Mouse (Mus musculus) cerebellum, postnatal 10 days (tissue): ENCODE measurements around the gene Nab2.
"Not testable (repeated sequence)": the region's sequence is repeated elsewhere in the genome, so short reads cannot be mapped to it uniquely, and the experiment has no call there.

Source experiments
- DNase-seq, 2 experiments: peaks; one replicate each; pipeline ENCODE4 v3.0.0; 2021; ENCODE audit warnings: mixed read lengths in 2 of 2

Nab2 gene

DNA sequence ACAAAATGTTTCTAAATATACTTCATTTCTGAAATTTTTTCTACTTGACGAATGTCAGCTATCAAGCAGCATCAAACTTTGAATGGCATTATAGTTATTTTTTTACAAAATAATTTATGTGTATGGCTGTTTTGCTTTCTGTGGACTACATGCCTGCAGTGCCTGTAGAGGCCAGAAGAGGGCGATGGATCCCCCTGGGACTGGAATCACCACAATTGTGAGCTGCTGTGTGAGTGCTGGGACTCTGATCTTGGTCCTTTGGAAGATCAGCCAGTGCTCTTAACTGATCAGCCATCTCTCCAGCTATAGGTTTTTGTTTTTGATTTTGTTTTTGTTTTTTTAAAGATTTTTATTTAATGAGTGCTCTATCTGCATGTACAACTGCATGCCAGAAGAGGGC is 2.9 kb upstream of the Nab2 start:
- DNase-seq, result peak; percentile 42 to 57

DNA sequence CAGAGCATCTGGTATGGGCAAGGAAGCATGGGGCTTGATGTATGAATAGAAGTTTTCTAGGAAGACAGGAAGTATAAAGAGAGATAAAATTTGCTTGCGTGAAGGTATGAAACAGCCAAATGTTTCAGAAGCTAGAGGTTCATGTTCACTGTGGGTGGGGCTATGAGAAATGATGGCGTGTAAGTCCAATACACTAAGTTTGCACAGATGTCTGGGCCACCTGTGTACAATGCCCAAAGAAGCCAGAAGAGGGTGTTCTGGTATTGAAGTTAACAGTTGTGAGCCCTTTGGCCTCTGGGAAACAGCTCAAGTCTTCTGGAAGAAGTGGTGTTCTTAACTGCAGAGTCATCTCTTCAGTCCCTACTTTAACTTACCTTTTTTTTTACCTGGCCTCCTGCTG is 1.8 kb upstream of the Nab2 start:
- DNase-seq, result no peak

DNA sequence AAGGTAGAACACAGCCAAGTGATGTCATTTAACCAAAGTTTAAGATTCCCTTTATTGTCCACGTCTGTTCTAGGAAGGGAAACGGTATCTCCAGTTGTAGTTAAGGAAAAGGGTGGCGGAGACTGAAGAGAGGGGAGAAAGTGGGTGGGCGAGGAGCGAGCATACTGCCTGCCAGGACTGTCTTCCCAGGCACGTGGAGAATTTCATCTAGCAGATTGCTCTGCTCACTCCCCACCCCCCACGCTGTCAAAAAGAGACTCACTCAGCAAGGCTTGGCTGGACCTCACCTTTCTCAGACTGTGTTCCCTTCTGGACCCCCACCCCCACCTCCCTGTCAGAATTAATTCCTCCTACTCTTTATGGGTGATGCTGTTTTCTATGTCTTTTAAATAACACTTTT is 802 bp upstream of the Nab2 start:
- DNase-seq, result peak; percentile 72 to 77

DNA sequence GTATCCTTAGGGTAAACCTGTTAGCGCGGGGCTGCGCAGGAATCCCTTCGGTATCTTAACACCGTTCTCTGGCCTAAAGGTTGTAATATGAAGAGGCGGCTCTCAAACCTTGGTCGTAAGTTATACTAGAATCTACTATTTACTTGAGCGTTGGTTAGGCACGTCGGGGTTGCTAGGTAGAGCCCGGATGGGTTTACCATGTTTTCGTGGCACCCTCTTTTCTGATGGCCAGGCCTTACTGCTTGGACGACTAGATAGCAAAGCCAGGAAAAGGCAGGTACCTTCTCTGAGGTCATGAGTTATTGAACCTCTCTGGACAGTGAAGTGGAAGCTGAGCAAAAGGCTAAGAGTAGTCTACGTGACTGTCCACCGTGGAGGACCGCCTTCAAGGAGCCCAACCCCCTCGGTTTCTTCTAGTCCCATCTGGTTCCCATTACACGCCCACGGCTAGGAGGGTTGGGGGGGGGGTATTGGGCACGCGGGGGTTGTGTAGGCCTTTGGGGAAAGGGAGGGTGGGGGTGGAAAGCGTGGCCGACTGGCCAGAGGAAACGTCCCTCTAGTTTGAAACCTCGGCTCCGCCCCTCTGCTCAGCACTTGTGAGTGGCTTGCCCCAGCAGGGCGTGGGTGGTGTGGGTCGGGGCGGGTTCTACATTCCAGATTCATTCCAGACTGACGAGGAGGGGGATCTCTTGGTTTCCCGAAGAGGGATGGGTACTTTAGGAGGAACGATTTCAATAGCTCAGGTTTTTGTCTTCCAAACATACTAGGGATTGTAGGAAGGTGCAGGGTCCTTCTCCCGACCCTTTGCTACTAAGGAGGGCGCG is 887 bp downstream of the Nab2 start:
- DNase-seq, result peak; percentile 62

DNA sequence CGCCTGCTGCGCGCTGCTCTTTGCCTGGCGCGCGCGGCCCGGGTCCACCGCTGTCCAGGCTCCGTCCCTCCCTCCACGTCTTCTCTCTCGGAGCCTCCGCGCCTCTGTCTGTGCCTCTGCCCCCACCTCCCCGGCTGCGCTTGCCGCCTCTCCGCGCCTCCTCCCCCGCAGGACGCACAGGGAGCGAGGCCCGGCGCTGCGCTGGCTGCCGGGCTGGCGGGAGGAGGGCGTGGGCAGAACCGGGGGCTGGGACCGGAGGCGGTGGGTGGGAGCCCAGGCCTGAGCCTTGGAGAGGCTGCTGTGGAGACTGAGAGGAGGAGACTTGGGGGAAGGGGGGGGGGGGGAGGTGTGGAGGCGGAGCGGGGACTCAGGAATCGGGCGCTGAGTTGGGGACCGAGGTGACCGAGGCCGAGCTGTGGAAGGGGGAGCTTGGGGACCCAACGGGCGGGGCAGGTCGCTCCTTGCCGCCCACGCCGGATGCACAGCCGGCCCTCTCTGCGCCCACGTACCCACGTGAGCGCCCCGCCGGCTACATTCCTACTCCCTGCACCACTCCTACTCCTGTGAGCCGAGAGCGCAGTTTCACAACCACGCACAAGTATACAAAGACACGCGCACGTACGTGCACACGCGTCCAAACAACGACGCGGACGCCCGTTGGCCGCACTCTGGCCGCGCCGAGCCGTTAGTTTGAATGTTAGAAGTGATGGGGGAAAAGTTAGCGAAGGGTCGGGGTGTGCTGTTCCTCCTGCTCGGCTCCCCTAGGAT is 1.7 kb downstream of the Nab2 start, which contains the start of gene Nemp1:
Gene Nemp1, plus strand, starts transcription at position 401 of the 768 bp plus-strand sequence.
- DNase-seq, result peak; percentile 64 to 70

DNA sequence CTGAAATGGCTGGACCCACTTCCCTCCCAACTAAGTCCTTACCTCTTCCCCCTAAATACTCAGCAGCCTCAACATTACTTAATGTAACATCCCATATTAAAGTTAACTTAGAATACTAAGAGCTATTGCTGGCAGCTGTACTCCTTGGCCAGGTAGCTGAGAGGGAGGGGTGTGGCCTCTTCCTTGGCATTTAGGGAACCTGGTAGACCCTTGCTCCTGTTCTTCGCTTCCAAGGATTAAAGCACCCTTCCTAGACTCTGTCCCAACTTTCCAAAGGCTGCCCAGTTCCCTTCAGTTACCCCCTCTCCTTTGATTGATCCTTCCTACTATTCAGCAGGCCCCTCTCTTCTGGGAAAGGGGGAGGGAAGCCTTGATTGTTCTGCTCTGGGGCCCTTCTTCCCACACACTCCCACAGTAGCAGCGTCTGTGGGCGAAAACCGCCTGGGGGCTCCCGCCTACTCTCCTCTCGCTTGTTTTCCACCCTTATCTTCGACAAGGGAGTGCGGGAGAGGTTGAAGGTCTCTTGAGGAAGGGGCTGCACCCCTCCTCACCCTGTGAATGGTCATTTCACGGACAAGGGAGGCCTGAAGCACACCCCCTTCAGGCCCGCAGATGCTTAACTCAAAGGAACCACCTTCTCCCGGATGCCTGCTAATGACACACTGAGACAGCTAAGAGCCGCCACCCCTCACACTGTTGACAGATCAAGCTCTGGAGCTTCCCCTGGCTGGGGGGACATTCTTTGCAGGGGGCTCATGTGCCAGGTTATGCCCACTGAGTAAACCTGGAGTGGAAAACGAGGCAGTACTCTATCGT is 2.8 kb downstream of the Nab2 start:
- no peak for DNase-seq

DNA sequence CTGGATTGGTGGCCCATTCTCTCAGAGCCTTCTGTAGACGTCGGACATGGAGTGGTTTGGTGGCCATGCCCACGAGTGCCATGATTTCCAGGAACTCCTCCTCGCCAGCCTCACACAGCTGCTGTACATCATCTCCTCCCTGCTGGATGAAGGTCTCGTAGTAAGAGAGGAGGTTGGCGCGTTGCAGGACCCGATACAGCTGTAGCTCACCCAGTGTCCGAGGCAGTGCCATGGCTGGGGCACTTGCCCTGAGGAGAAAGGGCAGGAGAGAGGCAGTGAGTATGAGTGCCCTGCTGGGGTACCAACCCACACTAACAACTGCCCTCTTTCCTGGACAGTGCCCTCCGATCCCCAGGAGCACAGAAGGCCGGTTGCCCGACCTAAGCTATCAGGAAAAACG is 3.5 kb downstream of the Nab2 start:
- DNase-seq, result no peak

DNA sequence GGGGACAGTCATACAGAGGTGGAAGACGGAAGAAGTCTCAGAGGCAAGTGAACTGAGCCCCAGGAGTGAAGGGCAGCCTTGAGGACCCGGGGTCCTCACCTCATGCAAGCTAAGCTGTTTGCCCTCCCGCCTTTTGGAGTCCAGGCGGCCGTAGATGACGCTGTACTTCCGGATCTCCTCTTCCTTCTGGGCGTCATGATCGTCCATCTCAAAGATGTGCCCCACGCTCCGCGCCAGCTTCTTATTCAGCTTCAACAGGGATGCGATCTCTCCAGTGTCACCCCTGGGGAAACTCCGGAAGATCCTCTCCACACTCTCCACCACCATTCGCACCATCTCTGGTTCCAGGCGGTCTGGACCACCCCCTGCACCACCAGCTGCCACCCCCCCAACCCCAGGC is 4.2 kb downstream of the Nab2 start:
- no peak for DNase-seq

DNA sequence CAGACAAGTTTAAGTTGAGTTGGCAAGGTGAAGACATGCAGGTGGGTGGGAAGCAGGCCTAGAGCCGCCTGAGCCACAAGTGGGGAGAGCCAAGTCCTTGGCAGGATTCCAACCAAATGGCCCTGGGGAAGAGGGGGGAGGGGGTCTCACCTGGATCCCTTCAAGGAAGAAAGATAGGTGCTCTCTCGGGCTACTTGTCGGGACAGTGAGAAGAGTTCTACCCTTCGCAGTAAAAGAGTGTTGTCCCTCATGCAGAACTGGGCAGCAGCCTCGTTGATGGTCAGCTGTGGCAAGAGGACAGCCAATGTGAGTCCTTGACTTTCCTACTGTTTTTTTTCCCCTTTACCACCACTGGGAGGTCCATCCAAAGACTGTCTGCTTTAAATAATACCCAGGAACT is 4.8 kb downstream of the Nab2 start:
- DNase-seq, result no peak

DNA sequence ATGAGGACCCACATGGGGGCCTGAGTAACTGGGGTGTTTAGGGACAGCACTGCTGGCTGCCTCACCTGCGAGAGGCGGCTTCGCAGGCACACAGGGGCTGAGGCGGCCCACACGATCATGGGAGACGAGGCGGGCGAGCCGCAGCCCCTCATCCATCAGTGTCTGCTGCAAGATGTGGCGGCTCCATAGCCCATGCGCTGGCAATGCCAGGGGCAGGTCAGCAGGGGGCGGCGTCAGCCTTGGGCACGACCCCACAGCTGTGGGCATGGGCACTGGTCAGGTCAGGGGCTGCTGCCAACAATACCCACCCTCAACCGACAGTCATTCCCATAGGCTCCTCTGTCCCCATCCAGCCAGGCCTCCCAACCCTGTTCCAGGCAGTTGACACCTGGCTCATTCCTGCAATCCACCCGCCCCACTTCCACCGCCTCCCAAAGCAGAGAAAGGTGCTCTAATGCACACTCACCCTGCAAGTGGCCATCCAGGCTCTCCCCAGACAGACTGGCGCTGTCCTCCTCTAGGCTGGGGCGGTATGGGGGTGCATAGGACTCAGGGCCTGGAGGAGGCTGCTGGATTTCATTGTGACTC is 5.6 kb downstream of the Nab2 start:
- DNase-seq, result peak; percentile 60 to 69

DNA sequence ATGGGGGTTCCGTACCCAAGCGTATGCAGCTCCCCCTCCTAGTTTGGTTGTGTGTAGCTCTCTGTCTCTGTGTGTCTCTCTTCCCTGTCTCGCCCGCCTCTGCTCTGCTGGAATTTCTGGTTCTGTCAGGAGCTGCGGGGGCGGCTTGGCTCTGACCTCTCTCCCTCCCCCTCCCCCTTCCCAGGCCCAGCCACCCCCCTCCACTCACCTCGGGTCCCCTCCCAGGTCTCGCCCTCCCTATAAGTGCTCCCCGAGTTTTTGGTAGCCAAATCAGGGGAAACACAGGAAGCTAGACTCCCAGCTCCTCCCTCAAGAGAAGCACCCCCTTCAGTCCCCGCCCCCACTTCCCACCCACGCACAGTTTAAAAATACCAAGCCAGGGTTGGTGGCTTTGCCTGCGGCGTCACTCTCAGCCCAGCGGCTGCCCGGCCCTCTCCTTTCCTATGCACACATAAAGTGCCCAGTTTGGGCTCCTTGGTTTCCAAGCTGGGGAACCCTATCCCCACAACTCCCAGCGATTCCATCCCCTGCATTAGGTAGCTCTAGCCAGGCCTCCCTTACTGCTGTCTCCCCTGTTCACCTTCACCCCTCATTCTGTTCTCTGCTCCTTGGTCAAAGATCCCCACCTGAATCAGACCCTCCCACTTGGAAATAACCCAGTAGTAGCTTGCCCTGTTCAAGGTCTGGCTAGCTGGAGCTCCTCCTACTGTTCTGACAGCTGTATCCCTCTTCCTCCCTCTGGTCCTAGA is 6.3 kb downstream of the Nab2 start:
- peak; percentile 65 to 67 for DNase-seq

DNA sequence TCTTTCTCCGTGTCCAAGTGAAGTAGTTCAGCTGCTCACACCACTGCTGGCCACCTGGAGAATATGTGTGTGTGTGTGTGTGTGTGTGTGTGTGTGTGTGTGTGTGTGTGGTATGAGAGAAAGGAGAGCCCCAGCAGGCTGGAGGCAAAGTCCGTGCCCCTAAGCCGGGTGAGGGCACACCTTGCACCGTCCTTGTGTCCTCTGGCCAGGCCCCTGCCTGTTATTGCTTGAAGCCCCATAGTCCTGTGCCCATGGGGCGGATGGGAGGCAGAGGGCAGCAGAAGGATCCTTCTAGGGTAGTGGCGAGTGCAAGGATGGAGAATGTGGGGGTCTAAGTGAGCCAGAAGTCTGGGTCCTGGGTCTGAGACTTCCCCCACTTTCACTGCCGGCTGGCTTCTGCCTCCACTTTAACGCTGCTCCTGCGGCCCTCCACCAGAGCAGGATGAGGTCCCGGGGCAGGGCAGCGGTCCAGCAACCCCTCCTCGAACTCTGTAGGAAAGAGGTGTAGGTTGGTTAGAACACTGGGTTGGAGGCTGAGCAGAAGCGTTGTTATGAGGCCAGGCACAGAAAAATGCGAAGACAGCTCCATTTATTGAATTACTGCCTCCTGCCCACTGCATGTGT is 7.0 kb downstream of the Nab2 start:
- peak in 1 of 2 experiments; percentile 32 for DNase-seq

DNA sequence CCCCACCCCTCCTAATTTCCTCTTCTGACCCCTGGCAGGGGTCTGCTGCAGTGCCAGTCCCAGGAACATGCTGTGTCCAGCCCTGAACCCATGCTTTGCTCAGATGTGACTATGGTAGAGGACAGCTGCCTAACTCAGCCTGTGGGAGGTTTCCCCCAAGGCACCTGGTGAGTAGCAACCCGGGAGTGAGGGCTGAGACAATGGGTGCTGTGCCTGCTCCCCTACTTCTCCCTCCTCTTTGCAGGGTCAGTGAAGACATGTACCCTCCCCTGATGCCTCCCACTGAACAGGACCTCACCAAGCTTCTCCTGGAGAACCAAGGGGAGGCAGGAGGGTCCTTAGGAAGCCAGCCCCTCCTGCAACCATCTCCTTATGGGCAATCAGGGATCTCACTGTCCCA is 8.8 kb downstream of the Nab2 start:
- no peak for DNase-seq

DNA sequence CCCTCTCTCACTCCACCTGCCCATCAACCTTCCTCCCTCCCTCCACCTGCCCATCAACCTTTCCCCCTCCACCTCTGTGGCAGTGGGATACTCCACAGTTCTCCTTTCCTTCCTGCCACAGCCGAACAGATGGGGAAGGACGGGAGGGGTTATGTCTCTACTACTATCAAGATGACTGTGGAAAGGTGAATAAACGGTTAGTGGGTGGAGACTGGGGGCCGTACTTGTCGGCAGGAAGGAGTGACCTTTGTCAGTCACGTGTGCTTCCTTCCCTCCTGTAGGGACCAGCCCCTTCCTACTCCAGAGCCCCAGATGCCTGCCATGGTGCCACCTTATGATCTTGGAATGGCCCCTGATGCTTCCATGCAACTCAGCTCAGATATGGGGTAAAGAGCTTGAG is 10.3 kb downstream of the Nab2 start:
- DNase-seq, result no peak

DNA sequence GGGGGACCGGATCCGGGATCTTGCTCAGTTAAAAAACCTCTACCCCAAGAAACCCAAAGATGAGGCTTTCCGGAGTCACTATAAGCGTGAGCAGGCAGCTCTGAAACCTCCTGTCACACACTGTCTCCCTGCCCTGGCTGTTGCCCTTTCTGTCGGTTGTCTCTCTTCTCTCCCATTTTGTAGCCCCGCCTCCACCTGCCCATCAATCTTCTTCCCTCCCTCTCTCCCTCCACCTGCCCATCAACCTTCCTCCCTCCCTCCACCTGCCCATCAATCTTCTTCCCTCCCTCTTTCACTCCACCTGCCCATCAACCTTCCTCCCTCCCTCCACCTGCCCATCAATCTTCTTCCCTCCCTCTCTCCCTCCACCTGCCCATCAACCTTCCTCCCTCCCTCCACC is 10.8 kb downstream of the Nab2 start:
- DNase-seq, result not testable (repeated sequence)

DNA sequence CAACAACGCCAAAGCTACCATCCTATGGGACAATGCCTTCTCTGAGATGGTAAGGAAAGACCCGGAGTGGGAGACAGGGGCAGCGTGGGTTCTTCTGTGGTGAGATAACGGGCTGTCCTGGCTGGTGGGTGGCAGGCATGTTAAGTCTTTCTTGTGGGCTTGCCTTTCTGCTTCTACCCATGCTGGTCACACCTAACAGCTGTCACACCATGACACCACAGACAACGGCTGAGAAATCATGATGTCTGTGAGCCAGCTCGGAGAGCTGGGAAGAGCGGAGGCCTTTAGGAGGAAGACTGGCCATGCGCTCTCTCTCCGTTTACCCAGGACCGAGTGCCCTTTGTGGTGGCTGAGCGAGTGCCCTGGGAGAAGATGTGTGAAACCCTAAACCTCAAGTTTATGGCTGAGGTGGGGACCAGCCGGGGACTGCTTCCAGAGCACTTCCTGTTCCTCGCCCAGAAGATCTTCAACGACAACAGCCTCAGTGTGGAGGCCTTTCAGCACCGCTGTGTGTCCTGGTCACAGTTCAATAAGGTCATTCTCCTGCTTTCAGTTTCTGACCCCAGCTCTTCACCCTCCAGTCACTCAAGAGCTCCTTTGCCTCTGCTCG is 13.3 kb downstream of the Nab2 start:
- no peak for DNase-seq

DNA sequence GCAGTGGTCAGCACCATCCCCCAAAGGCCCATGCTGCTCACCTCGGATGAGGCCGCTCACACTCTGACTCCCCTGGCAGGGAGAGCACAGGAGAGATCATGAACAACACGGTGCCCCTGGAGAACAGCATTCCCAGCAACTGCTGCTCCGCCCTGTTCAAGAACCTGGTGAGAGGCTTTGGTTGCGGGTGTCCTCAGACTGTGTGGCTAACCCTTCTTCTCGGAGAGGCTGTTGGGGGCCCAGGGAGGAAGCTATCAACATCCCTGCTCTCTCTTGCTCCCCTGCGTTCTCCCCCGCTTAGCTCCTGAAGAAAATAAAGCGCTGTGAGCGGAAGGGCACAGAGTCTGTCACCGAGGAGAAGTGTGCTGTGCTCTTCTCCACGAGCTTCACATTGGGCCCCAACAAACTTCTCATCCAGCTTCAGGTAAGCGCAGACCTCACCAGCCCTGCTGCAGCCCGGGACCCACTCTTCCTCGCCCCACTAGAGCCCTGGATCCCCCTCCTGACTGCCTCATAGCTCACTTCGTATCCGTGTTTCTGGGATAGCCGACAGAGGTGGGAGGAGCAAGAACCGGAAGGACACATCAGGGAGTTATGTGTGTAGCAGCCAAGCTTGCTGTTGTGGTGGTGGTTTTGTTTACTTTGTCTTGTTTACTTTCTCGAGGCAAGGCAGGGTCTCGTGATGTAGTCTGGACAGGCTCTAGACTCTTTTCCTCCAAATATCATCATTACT is 15.3 kb downstream of the Nab2 start:
- DNase-seq, result no peak

DNA sequence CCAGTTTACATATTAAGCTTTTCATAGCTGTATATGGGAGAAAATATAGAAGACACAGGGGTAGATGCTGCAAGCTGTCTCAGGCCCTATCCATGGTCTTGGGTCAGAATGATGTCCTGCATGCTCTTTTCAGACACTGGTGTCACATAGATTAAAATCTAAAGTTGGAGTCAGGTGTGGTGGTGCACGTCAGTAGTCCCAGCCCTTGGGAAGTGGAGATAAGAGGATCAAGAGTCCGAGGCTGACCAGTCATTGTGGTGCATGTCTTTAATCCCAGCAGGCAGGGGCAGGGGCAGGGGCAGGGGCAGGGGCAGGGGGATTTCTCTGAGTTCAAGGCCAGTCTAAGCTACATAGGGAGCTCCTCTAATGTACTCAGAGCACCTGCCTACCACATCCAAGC is 22.6 kb downstream of the Nab2 start:
- DNase-seq, result no peak

DNA sequence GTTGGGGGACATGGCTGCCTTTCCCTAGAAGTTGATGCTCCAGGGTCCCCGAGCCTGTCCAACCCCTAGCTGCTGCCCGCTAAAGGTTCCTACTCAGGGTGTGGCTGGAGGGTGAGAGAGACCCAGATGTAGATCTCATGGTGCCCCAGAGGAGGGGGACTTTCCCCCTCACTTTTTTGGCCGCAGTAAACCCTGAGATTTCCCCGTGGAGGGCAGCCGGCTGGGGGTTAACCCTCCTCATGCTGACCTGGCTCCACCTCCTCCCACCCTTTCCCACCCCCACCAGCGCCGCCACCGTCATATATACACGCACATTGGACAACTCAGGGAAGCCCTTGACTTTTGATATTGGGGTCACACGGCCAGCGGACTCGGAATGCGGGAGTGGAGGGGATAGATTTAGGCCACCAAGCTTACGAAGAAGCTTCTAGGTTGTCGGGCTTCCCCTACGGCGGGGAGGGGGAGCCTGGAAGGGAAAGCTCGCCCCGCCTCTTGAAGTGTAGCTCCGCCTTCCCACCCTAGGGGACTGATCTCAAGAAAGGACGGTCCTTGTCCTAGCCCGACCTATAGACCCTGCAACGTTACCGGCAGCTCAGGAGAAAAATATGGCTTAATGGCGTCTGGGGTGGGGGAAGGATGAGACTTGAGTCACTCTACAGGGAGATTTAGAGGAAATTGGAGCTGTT is 24.7 kb downstream of the Nab2 start:
- peak; percentile 40 for DNase-seq
